Mouse (Mus musculus): ENCODE results near the gene Klc1.
"Not testable (repeated sequence)": the region's sequence is repeated elsewhere in the genome, so short reads cannot be mapped to it uniquely, and the experiment has no call there.

The Klc1 gene

DNA sequence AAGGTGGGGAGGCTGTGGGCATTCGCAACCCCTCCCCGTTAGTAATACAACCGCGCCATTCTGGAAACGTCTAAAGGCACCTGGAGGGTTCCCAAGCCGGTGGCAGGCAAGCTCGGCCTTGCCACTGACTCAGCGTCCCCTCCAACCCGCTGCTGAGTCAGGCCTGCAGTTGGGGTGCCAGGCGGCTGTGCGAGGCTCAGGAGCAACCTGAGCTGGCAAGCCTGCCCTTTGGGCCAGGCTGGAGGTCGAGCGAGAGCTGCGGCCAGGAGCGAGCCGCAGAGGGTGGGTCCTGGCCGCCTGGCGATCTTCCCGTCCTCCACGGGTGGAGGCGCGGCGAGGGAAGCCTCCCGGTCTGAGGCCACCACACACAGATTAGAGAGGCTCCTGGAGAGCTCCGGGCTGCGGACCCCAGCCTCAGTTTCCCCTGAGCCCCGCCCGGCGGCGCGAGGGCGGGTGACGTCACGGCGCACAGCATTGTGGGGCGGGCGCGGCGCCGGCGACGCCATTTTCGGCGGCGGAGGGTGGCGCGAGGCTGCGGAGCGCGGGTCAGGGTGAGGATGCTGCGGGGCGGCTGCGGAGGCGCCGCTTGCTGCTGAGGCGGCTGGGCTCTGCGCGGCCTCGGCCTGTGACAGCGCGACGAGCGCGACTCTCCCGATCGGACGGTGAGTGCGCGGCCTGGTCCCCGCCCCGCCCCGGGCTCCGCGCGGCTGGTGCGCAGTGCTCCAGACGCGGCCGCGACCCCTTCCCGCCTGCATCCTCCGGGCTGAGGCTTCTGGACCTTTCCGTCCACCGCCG is at the start of gene Klc1:
TSS of gene Klc1 (plus strand) at position 469 of the 795 bp plus-strand sequence.
- peak; percentile 83 to 93 for DNase-seq (ENCODE audit: inconsistent age in 2 of 2, low spot score in 1 of 2)

DNA sequence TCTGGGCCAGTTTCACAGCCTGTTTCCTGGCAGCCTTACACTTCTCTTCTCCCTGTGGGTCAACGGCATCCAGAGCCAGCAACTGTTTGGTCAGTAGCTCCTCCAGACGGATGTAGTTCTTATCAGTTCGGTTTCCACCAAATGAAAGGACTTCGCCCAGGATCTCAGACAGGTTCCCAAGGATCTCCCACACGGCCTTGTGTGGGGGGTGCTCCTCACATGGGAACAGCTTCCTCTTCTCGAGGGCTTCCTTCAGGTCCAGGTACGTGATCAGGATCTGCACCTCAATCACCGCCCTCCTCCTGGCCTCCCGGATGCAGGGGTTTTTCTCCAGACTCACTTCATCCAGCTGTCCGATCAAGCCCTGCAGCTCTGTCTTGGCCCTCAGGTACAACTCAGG is 48.6 kb upstream of the Klc1 start:
- DNase-seq (ENCODE audit: inconsistent age in 2 of 2, low spot score in 1 of 2) = no peak

DNA sequence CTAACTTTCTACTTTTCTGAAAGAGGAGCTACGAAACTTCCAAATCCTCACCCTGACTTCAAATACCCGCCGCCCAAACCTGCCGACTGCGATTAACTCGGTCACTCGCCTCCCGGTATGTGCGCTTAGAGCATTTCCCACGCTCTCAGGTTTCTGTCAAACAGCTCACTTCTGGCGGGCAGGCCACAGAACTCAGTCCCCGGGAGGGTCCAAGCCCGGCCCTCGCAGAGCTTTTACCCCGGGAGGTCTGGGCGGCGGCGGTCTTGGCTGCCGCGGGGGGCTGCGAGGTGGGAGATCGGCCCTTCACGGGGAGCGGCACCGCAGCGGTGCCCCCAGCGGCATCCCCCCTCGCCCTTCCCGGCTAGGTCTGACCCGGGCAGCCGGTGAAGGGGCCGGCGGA is 46.2 kb upstream of the Klc1 start:
- DNase-seq (ENCODE audit: inconsistent age in 2 of 2, low spot score in 1 of 2) = peak; percentile 42 to 74

DNA sequence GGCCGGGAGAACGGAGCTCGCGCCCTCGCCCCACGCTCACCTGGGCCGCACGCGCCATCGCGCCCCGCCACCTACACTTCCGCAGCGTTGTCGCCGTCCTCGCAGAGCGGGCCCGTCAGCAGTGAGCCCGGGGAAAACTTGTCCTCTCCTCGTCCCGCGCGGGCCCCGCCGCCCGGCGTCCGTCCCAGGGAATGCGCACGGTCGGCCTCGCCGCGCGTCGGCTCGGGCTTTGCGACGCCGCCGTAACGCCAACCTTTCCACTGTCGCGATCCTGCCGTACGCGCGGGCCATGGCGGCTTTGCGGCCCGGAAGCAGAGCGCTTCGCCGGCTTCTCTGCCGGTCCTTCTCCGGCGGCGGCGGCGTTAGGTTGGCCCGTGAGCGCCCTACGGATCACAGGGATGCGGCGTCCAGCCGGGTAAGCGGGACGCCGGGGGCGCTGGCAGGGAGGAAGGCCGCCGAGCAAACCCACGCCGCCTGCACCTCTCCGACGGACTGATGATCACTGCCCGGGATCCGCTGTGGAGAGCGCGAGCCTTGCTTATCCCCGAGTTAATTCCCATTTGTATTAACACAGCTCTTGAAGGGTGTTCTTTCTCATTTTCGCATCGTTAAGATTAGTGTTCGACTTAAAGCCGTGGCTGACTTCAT is 45.5 kb upstream of the Klc1 start, which contains the start of the genes Bag5 and Apopt1:
TSS of gene Bag5 (minus strand) at position 254 of the 648 bp plus-strand sequence.
TSS of gene Apopt1 (plus strand) at position 258 of the 648 bp plus-strand sequence.
- peak; percentile 94 to 97 for DNase-seq (ENCODE audit: inconsistent age in 2 of 2, low spot score in 1 of 2)

DNA sequence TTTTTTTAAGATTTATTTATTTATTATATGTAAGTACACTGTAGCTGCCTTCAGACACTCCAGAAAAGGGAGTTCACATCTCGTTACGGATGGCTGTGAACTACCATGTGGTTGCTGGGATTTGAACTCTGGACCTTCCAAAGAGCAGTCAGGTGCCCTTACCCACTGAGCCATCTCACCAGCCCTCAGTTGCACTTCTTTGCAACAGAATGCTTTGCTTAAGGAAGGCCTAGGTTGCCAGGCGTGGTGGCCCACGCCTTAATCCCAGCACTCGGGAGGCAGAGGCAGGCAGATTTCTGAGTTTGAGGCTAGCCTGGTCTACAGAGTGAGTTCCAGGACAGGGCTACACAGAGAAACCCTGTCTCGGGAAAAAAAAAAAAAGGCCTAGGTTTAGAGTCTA is 44.8 kb upstream of the Klc1 start:
- not testable (repeated sequence) for DNase-seq (ENCODE audit: inconsistent age in 2 of 2, low spot score in 1 of 2)

DNA sequence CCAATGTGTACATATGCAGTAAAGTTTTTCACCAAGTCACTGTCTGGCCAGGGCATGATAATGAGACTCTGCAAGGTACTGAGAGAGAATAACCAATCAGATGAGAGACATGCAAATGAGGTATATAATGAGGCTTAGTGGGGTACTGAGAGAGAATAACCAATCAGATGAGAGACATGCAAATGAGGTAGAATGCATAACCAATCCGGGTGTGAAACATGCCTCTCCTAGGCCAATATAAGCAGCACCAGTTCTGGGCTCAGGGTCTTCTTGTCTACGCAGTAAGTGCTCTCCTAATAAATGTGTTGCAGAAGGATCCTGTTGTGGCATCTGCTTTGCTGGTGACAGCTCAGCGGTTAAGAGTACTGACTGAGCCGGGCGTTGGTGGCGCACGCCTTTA is 42.1 kb upstream of the Klc1 start:
- no peak for DNase-seq (ENCODE audit: inconsistent age in 2 of 2, low spot score in 1 of 2)

DNA sequence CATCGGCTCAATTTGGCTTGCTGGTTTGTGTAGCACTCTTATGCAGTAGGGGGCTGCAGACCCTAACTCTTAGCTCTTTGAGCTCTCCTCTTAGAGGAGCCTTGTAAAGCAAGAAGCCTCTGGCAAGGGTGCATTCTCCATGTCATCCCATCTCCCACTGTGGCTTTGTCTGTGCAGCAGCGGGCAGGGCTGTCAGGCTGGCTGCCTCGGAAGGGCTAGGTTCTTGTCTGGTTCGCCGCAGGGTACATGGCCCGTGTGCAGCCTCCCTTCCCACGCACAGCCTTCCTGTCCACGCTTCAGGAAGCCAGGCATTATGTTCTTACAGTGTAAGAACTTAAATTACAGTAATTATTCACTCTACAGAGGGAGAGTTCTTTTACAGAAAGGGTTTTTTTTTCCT is 40.0 kb upstream of the Klc1 start:
- DNase-seq (ENCODE audit: inconsistent age in 2 of 2, low spot score in 1 of 2) = no peak

DNA sequence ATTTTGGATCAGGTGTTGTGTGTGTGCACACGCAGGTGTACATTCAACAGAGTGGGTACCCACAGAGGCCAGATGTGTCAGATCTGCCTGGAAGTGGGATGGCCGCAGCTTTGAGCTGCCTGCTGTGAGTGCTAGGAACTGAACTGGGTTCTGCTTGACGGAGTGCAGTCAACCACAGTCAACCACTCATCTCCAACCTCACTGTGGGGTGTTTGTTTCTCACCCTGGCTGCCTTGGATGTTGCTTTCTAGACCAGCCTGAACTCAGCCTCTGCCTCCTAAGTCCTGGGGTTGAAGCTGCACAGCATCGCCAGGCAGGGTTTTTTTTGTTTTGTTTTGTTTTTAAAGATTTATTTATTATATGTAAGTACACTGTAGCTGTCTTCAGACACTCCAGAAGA is 38.4 kb upstream of the Klc1 start:
- DNase-seq (ENCODE audit: inconsistent age in 2 of 2, low spot score in 1 of 2) = no peak

DNA sequence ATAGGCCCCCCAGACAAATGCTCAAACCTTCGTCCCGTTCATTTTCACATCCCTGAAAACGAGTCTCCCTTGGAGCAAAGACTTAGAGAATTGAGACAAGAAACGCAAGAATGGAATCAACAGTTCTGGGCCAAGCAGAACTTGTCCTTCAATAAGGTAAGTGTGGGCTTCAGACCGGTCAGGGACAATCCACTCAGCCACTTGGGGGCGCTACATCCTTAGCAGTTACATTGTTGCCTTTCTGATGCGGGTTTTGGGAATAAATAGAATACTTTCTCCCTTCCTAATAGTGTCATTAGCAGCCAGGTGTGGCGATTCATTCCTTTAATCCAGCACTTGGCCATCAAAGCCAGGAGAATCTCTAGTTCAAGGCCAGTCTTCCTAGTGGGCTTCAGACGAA is 36.0 kb upstream of the Klc1 start:
- DNase-seq (ENCODE audit: inconsistent age in 2 of 2, low spot score in 1 of 2) = peak in 1 of 2 experiments; percentile 67

DNA sequence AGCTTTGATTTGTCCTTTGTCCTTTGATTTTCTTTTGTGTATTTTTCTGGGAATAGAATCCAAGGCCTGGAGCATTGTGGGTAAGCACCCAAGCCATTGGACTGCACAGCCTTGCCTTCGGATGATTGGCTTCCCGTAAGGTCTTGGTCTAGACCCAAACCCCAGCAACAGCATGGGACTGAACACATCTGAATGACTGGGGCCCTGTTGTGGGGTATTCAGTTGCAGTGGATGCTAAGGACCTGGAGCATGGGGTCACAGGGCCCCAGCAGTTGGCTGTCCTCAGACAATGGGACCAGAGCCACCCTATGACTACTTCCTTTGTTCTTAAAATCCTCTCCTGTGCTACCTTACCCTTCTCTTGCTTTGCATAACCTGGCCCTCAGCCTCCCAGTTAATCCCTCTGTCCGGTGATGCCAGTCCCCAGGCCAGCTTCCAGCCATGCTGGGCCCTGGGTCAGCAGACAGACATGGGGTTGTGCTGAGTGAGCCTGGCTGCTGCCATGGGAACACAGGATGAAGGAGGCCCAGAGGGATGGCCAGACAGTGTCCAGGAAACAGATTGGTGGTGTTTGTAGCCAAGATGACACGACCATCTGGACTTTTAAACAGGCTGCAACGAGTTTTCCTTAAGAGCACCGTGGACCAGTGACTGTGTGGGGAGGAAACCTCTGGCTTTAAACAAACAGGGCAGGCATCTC is 33.9 kb upstream of the Klc1 start:
- DNase-seq (ENCODE audit: inconsistent age in 2 of 2, low spot score in 1 of 2) = no peak

DNA sequence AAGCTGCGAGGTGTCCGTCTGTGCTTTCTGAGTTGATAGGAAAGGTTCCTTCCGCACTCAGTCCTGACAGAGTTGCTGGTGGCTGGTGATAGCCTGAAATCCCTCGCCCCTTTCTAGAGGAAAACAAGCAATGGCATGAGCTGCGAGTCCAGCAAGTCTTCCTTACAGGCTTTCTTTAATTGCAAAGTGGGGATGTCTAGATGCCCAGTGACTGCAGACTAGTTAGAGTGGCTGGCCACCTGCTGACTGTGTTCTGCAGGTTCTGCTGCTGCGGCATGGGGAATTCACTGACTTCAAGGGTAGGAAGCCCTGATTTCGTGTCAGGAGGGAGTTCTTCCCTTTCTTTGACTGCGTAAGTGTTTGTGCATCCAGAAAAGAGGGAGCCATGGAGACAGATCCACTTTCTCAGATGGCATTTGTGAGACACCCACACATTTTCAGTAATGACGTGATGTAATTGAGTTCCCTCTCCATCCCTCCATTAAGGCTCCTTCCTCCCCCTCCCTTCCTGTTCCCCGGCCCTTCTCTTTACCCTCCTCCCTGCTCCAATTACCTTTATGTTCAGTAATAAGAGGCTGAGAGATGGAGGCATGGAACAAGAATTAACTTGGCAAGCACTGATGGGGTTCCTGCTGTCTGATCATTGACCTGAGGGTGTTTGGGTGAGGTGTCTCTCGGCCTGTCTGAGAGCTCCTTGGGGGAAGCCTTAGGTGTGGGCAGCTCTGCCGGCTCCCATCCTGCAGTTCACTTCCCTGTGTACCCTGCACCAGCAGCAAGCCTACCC is 33.1 kb upstream of the Klc1 start:
- peak in 1 of 2 experiments; percentile 38 for DNase-seq (ENCODE audit: inconsistent age in 2 of 2, low spot score in 1 of 2)

DNA sequence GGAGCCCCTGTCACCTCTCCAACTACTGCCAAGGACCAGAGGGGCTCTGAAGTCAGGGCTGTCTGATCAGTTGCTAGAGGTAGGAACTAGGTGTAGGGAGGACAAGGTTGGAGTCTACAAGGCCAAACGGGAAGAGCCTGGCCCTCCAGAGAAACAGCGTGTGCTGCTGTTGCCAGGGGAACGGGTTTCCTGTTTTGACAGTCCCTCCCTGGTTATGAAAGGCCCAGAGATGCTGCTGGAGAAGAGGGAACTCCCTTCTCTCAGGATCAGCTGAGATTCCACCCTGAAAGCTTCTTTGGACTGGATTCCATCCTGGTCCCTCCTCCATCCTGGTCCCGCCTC is 32.6 kb upstream of the Klc1 start:
- peak in 1 of 2 experiments; percentile 65 for DNase-seq (ENCODE audit: inconsistent age in 2 of 2, low spot score in 1 of 2)

DNA sequence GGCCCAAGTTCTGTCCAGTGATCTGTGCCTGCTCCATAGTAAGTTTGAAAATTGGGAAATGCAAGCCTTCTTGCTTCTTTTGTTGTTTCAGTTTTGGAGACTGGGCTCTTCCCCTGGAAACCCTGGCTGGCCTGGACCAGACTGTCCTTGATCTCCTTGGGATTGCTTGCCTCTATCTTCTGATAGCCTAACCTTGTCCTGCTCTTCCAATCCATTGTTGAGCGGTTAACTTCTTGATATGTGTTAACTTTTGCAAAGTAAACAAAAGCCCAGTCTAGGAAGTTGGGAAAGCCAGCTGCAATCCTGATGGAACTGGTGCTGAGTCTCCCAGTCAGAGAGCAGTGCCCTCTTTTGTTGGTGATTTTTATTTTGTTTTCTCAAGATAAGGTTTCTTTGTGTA is 30.7 kb upstream of the Klc1 start:
- peak in 1 of 2 experiments; percentile 61 for DNase-seq (ENCODE audit: inconsistent age in 2 of 2, low spot score in 1 of 2)

DNA sequence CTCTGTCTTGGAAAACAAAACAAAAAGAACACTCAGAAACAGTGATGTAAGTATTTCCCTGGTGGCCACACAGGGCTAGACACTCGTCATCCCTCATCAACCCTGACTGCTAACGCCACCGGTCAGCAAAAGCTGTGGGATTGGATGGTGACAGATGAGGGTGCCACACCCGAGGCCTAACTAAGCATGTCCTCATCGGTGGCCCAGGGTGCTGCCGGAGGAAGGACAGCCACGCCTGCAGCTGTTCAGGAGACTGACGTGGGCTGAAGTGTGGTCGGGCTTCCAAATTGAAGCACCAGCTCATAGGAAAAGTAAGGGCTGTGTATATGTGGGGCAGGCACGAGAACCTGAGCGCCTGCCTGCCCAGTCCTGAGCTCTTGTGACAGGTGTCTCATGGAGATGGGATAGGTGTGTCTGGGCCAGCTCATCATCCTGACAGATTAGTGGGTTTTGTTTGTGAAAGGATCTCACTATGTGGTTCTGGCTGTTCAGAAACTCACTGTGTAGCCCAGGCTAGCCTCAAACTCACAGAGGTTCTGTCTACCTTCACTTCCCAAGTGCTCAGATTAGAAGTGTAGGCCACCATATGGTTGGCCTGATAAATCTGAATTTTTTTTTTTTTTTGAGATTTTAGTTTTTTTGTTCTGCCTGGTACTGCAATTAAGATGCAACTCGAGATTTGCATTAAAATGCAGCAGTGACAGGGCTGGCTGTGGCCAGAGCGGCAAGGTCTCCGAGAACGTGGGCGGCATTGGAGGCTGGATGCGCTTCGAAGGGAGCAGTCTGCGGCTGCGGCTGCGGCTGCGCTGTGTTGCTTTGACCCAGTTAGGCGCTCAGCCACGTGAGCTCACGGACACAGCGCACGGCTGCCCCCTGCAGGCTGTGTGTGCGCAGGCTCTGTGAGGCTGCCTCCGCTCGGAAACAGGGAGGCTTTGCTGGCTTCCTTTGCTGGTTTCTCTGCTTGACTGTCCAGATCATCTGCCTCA is 26.5 kb upstream of the Klc1 start:
- peak; percentile 89 to 93 for DNase-seq (ENCODE audit: inconsistent age in 2 of 2, low spot score in 1 of 2)

DNA sequence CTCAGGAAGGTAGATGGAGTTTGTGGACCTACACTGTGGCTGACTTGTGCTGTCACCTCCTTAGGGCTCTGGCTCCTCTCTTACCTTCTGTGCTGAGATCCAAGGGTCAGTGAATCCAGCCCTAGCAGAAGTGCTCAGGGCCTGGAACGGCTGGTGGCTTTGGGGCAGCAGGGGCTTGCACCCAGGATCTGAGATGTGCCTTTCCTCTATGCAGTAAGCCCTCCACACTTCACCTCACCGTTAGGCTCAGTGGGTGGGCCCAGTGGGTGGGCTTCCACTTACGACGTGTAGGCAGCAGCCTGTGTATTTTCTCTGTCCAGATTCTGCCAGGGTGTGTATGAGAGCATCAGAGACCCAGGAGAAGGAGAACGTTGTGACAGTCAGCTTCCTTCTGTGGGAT is 25.7 kb upstream of the Klc1 start:
- no peak for DNase-seq (ENCODE audit: inconsistent age in 2 of 2, low spot score in 1 of 2)

DNA sequence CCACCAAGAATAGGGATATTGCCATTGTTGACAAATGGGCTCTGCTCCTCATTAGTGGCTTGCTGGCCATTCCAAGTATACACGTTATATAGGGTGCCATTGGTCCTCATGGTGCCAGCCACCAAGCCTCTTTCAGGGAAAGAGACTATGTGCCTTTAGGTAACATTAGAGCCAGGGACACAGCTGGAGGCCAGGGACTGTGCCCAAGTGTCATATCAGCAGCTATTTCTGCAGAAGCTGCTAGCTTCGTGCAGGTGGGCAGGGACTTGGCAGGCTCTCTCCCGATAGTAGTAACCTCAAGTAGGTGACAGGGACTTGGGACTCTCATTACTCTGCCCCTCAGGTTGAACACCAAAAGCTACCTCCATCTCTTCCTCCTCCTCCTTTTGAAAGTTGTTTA is 23.7 kb upstream of the Klc1 start:
- DNase-seq (ENCODE audit: inconsistent age in 2 of 2, low spot score in 1 of 2) = no peak

DNA sequence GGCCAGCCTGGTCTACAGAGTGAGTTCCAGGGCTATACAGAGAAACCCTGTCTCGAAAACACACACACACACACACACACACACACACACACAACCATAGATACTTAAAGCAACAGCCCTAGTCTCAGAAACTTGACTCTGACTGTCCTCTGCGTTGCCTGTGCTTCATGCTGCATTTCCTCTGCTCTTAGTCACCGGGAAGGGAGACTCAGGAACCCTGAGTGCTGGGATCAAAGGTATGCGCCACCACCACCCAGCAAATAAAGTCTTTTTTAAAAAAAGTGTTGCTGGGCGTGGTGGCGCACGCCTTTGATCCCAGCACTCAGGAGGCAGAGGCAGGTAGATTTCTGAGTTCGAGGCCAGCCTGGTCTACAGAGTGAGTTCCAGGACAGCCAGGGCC is 22.0 kb upstream of the Klc1 start:
- DNase-seq (ENCODE audit: inconsistent age in 2 of 2, low spot score in 1 of 2) = not testable (repeated sequence)

DNA sequence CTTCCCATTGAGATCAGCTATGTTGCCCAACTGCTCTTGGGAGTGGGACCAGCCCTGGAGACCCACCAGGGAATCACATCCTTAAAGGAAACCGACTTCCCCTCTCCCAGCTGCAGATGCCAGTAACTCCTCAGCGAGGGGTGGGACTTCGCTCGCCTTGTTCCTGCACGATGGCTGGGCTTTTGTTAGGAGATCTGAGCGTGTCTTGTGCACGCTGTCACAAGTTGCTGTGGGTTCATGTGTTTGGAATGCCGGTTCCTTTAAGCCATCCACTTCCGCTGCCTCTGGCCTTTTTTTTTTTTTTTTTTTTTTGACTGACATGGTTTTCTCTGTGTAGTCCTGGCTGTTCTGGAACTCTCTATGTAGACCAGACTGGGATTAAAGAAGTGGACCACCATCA is 21.3 kb upstream of the Klc1 start:
- no peak for DNase-seq (ENCODE audit: inconsistent age in 2 of 2, low spot score in 1 of 2)

DNA sequence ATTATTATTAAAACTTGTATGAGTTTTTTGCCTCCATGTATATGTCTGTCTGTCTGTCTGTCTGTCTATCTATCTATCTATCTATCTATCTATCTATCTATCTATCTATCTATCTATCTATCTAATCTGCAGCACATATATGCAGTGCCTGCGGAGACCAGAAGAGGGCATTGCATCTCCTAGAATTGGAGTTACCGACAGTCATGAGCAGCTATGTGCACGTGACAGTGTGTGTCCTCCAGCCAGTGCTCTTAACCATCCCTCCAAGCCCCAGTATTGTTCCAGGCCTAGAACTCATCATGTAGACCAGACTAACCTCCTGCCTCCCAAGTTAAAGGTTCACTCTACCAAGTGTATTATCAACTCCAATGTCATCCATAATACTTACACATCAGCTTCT is 19.9 kb upstream of the Klc1 start:
- peak; percentile 67 to 87 for DNase-seq (ENCODE audit: inconsistent age in 2 of 2, low spot score in 1 of 2)

DNA sequence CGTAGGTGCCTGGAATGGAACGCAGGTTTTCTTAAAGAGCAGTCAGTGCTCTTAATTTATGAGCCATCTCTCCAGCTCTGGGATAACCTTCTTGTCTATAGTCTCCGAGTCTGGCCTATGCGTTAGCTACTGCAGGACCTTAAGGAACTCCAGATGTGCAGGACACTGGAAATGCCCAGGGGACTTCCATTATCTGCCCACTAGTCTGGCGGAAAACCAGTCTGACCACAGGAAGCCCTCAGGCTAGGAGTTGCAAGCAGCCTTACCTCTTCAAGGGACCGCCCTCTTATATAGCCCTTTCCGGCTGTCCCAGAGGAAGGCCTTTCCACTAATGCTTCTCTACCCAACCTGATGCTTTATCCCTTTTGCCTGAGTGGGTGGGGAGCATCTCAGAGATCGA is 17.3 kb upstream of the Klc1 start:
- DNase-seq (ENCODE audit: inconsistent age in 2 of 2, low spot score in 1 of 2) = no peak

Data from adrenal gland, adult (tissue).